Mouse (Mus musculus) cerebellum, adult 18-20 months (tissue): ENCODE data around the gene Id2.
A peak's percentile ranks its signal among the peaks of the same experiment; 100 is the strongest.

Experiments
- DNase-seq, 2 experiments: peaks; one replicate each; pipeline ENCODE4 v3.0.0; 2021

The Id2 gene

GRCm38 (mm10) chr12:25103911-25104310, 7.0 kb upstream of the Id2 start:
- no peak for DNase-seq

GRCm38 (mm10) chr12:25101389-25101788, 4.4 kb upstream of the Id2 start:
- DNase-seq, result no peak

GRCm38 (mm10) chr12:25100411-25101217, 3.7 kb upstream of the Id2 start:
- DNase-seq, result peak; percentile 30 to 35

GRCm38 (mm10) chr12:25099563-25100408, 2.8 kb upstream of the Id2 start:
- DNase-seq, result peak in 1 of 2 experiments; percentile 21

GRCm38 (mm10) chr12:25099313-25099562, 2.3 kb upstream of the Id2 start:
- peak; percentile 13 to 27 for DNase-seq

GRCm38 (mm10) chr12:25098561-25099312, 1.8 kb upstream of the Id2 start:
- peak; percentile 80 to 88 for DNase-seq

- no peak for DNase-seq
Observed at GRCm38 (mm10) chr12:25098161-25098550, 1.2 kb upstream of the Id2 start.

- peak; percentile 8 to 28 for DNase-seq
Observed at GRCm38 (mm10) chr12:25097210-25098160, 545 bp upstream of the Id2 start.

- no peak for DNase-seq
Observed at GRCm38 (mm10) chr12:25096640-25097051, 294 bp downstream of the Id2 start.

- peak; percentile 93 to 98 for DNase-seq
Observed at GRCm38 (mm10) chr12:25095974-25096639, 833 bp downstream of the Id2 start.

- DNase-seq, result no peak
Observed at GRCm38 (mm10) chr12:25095538-25095937, 1.4 kb downstream of the Id2 start.

- peak in 1 of 2 experiments; percentile 33 for DNase-seq
Observed at GRCm38 (mm10) chr12:25094621-25095521, 2.1 kb downstream of the Id2 start.

- peak; percentile 8 to 27 for DNase-seq
Observed at GRCm38 (mm10) chr12:25093241-25093774, 3.6 kb downstream of the Id2 start.

GRCm38 (mm10) chr12:25092751-25093211, 4.2 kb downstream of the Id2 start:
- peak; percentile 48 to 49 for DNase-seq

- DNase-seq, result peak; percentile 81 to 92
Observed at GRCm38 (mm10) chr12:25092027-25092704, 4.8 kb downstream of the Id2 start.

GRCm38 (mm10) chr12:25089433-25089832, 7.5 kb downstream of the Id2 start:
- DNase-seq, result no peak

- DNase-seq, result no peak
Observed at GRCm38 (mm10) chr12:25086966-25087365, 10.0 kb downstream of the Id2 start.

- DNase-seq, result no peak
Observed at GRCm38 (mm10) chr12:25083260-25084178, 13.4 kb downstream of the Id2 start.
